19 mouse cellular contexts compared by ENCODE assay signal in the genomic region with DNA sequence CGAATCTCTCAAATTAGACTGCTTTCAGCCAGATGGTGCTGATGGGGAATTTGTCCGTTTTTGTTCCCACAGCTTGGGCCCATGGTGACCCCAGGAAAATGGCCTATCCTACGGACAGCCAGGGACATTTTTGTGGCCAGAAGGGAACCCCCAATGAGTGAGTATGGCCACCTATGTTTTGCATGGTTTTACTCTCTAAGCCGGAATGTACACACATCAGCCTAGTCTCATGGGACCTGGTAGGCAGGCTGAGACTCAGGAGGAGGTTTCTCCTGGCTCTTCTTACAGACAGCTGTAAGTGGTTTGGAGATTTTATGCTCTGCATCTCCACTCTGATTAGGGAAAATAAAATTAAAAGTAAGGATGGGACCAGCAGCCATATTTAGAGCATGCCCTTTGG.
DNase-seq lines count a peak whose midpoint lies in the region; ATAC-seq and TF ChIP-seq lines count a peak whose summit lies in the region.
"Had no signal": no experiment of that assay in that cellular context is flagged by ENCODE, and none has a peak within 500 bp of the region (broad histone marks: within the 10 kb centered on the region; RNA-seq: fewer than 3 reads in every experiment).

No protein-coding gene starts in this region.

- no peak overlapping the region for H3K4me2 ChIP-seq in limb, embryonic 13.5 days (replicated peaks)
- H3K4me2 ChIP-seq in forebrain, embryonic 12.5 days = peak overlapping the region; percentile 4; the same call in 1 of the 2 replicates
- peak overlapping the region; percentile 11 for H3K4me2 ChIP-seq in hindbrain, embryonic 14.5 days (replicated peaks)
- H3K4me2 ChIP-seq in midbrain, postnatal 0 days (ENCODE audit: low read depth, low read length, poor library complexity, severe bottlenecking) = no peak overlapping the region
- H3K4me2 ChIP-seq: lung, embryonic 15.5 days had no signal

- ATAC-seq in limb, embryonic 13.5 days (ENCODE audit: low FRiP score, low read depth) = 0 out of 2 replicates have a peak, but pooled peaks have one; percentile 12
- ATAC-seq in forebrain, embryonic 12.5 days (ENCODE audit: low FRiP score) = peak; percentile 47; the same call in 1 of the 2 replicates
- no peak for ATAC-seq in hindbrain, embryonic 14.5 days (ENCODE audit: low FRiP score)
- no peak for ATAC-seq in midbrain, postnatal 0 days (ENCODE audit: low FRiP score)
- ATAC-seq in granulocyte monocyte progenitor cell, adult 5-6 weeks (replicated peaks; ENCODE audit: poor library complexity, severe bottlenecking) = no peak

- DNase-seq in limb, embryonic 10.5 days (ENCODE audit: low spot score) = no peak
- no peak for DNase-seq in hindbrain, embryonic 14.5 days (ENCODE audit: low spot score)
- no peak for DNase-seq in midbrain, postnatal 0 days (ENCODE audit: low spot score)
- DNase-seq in heart, adult 18-20 months = no peak
- no peak for DNase-seq in adrenal gland, postnatal 25 days
- DNase-seq: adrenal gland, adult 2 months; B cell, adult 2 months; cerebellum, adult 9-10 months; heart, postnatal 36 days; kidney, adult 11 months; kidney, postnatal 14 days; liver; right cerebral cortex, adult 18-20 months; spleen, adult 18-20 months had no signal

- 0 out of 2 replicates have a peak, but pooled peaks cover 8% of the 10 kb centered on the region for H3K4me1 ChIP-seq in limb, embryonic 13.5 days
- no peaks in the 10 kb centered on the region for H3K4me1 ChIP-seq in limb, embryonic 10.5 days
- peaks cover 16% of the 10 kb centered on the region for H3K4me1 ChIP-seq in forebrain, embryonic 12.5 days
- H3K4me1 ChIP-seq in hindbrain, embryonic 14.5 days (replicated peaks; ENCODE audit: control insufficient read depth, insufficient read depth, low read length) = peaks cover 14% of the 10 kb centered on the region; the same call in 1 of the 2 replicates
- H3K4me1 ChIP-seq in midbrain, postnatal 0 days (ENCODE audit: insufficient read depth, low read length) = peaks cover 4% of the 10 kb centered on the region; the same call in 1 of the 2 replicates
- H3K4me1 ChIP-seq: lung, embryonic 15.5 days had no signal

- WGBS in limb, embryonic 13.5 days = 62% methylated on average over 4 of the region's 4 CpGs
- WGBS in limb, embryonic 10.5 days = 78% methylated on average over 4 of the region's 4 CpGs
- 44% methylated on average over 4 of the region's 4 CpGs for WGBS in forebrain, embryonic 12.5 days
- WGBS in hindbrain, embryonic 14.5 days = 36% methylated on average over 4 of the region's 4 CpGs
- 39% methylated on average over 4 of the region's 4 CpGs for WGBS in midbrain, postnatal 0 days

- TF ChIP-seq CTCF in midbrain, postnatal 0 days (IDR thresholded peaks at IDR 0.05) = no peak

- H3K9ac ChIP-seq in limb, embryonic 13.5 days = no peak overlapping the region
- H3K9ac ChIP-seq in forebrain, embryonic 12.5 days = no peak overlapping the region
- H3K9ac ChIP-seq in hindbrain, embryonic 14.5 days = no peak overlapping the region
- no peak overlapping the region for H3K9ac ChIP-seq in midbrain, postnatal 0 days (replicated peaks; ENCODE audit: low read length, poor library complexity, severe bottlenecking)
- H3K9ac ChIP-seq: lung, embryonic 15.5 days had no signal

- no peaks in the 10 kb centered on the region for H3K27me3 ChIP-seq in limb, embryonic 13.5 days
- H3K27me3 ChIP-seq in limb, embryonic 10.5 days (ENCODE audit: low read depth, poor library complexity, severe bottlenecking) = no peaks in the 10 kb centered on the region
- no peaks in the 10 kb centered on the region for H3K27me3 ChIP-seq in forebrain, embryonic 12.5 days
- H3K27me3 ChIP-seq in hindbrain, embryonic 14.5 days (ENCODE audit: control insufficient read depth, insufficient read depth, low read length) = no peaks in the 10 kb centered on the region
- H3K27me3 ChIP-seq in midbrain, postnatal 0 days (ENCODE audit: insufficient read depth, low read length) = no peaks in the 10 kb centered on the region
- H3K27me3 ChIP-seq: lung, embryonic 15.5 days; megakaryocyte, embryonic 14.5 days had no signal

- H3K27ac ChIP-seq in limb, embryonic 13.5 days = no peak overlapping the region
- no peak overlapping the region for H3K27ac ChIP-seq in limb, embryonic 10.5 days
- peak overlapping the region; percentile 63; the same call in 1 of the 2 replicates for H3K27ac ChIP-seq in forebrain, embryonic 12.5 days
- peak overlapping the region; percentile 55; the same call in 1 of the 2 replicates for H3K27ac ChIP-seq in hindbrain, embryonic 14.5 days
- 0 out of 2 replicates have a peak overlapping the region, but pooled peaks have one; percentile 34 for H3K27ac ChIP-seq in midbrain, postnatal 0 days (ENCODE audit: low read depth, low read length)
- H3K27ac ChIP-seq: lung, embryonic 15.5 days had no signal

- H3K36me3 ChIP-seq in limb, embryonic 13.5 days = no peaks in the 10 kb centered on the region
- H3K36me3 ChIP-seq in limb, embryonic 10.5 days = no peaks in the 10 kb centered on the region
- no peaks in the 10 kb centered on the region for H3K36me3 ChIP-seq in forebrain, embryonic 12.5 days (replicated peaks)
- no peaks in the 10 kb centered on the region for H3K36me3 ChIP-seq in hindbrain, embryonic 14.5 days (replicated peaks; ENCODE audit: control insufficient read depth, insufficient read depth)
- H3K36me3 ChIP-seq in midbrain, postnatal 0 days (ENCODE audit: insufficient read depth, low read length) = no peaks in the 10 kb centered on the region
- H3K36me3 ChIP-seq: lung, embryonic 15.5 days had no signal

- no peak overlapping the region for H3K4me3 ChIP-seq in limb, embryonic 13.5 days
- no peak overlapping the region for H3K4me3 ChIP-seq in limb, embryonic 10.5 days
- H3K4me3 ChIP-seq in forebrain, embryonic 12.5 days (replicated peaks) = no peak overlapping the region
- H3K4me3 ChIP-seq in hindbrain, embryonic 14.5 days (replicated peaks; ENCODE audit: low read length) = no peak overlapping the region
- no peak overlapping the region for H3K4me3 ChIP-seq in midbrain, postnatal 0 days (ENCODE audit: low read depth, low read length)
- H3K4me3 ChIP-seq: lung, embryonic 15.5 days; megakaryocyte, embryonic 14.5 days had no signal

- H3K9me3 ChIP-seq in limb, embryonic 13.5 days = no peaks in the 10 kb centered on the region
- H3K9me3 ChIP-seq in limb, embryonic 10.5 days (replicated peaks) = no peaks in the 10 kb centered on the region
- H3K9me3 ChIP-seq in forebrain, embryonic 12.5 days = no peaks in the 10 kb centered on the region
- H3K9me3 ChIP-seq in hindbrain, embryonic 14.5 days (ENCODE audit: control insufficient read depth, low read length) = no peaks in the 10 kb centered on the region
- no peaks in the 10 kb centered on the region for H3K9me3 ChIP-seq in midbrain, postnatal 0 days (ENCODE audit: low read length)
- H3K9me3 ChIP-seq: lung, embryonic 15.5 days; megakaryocyte, embryonic 14.5 days had no signal

Comparison
In these comparisons a context has a peak if more than half of its experiments do, and no peak if none do; other contexts are left out.
1. ATAC-seq: peak in limb, embryonic 13.5 days (single experiment) and forebrain, embryonic 12.5 days (single experiment); none in hindbrain, embryonic 14.5 days (single experiment), midbrain, postnatal 0 days (single experiment) and granulocyte monocyte progenitor cell, adult 5-6 weeks (single experiment).
2. H3K27ac ChIP-seq: peak in forebrain, embryonic 12.5 days (single experiment), hindbrain, embryonic 14.5 days (single experiment) and midbrain, postnatal 0 days (single experiment); none in limb, embryonic 13.5 days (single experiment) and limb, embryonic 10.5 days (single experiment).
3. H3K4me2 ChIP-seq: peak in forebrain, embryonic 12.5 days (single experiment) and hindbrain, embryonic 14.5 days (single experiment); none in limb, embryonic 13.5 days (single experiment) and midbrain, postnatal 0 days (single experiment).